Mouse (Mus musculus) CH12.LX (cell line): Measurements from ENCODE around the gene Cgas. TPM values are rescaled to one million over a fixed set of nuclear protein-coding genes. Genes with fewer than 3 reads are reported as not detected.

Experiments
- DNase-seq: peaks from one replicate; pipeline ENCODE4 v3.0.0-alpha.2; 2013; ENCODE audit errors: extremely low read depth
- H3K27ac ChIP-seq: 2 replicates; pipeline ENCODE4 v1.5.1; 2012; ENCODE audit warnings: low read depth, mild to moderate bottlenecking, control low read depth, moderate library complexity; ENCODE audit not compliant: insufficient read depth
- H3K27me3 ChIP-seq: replicated peaks from 2 replicates; pipeline ENCODE3; 2012; ENCODE audit warnings: inconsistent platforms
- H3K36me3 ChIP-seq, 2 experiments: replicated peaks in 1 of 2; 2 replicates each; pipeline versions ENCODE3 to v1.6.1; 2012; ENCODE audit warnings: inconsistent platforms in 1 of 2, low read length in 1 of 2, mild to moderate bottlenecking in 1 of 2, mixed read lengths in 1 of 2, moderate library complexity in 1 of 2; ENCODE audit not compliant: control insufficient read depth in 1 of 2, insufficient read depth in 1 of 2
- H3K4me1 ChIP-seq, 2 experiments: 2 replicates each; pipeline ENCODE4 v1.6.1; 2012; ENCODE audit warnings: inconsistent platforms in 1 of 2, moderate library complexity in 1 of 2; ENCODE audit not compliant: insufficient read depth in 2 of 2, control insufficient read depth in 1 of 2
- H3K4me2 ChIP-seq: 2 replicates; pipeline ENCODE4 v1.6.1; 2012; ENCODE audit warnings: low read depth, mild to moderate bottlenecking, control low read depth; ENCODE audit not compliant: poor library complexity, insufficient read depth, severe bottlenecking
- H3K4me3 ChIP-seq, 3 experiments: fragments of 150-350 bp in 1 of 3; sonication (generic) in 1 of 3; replicated peaks in 1 of 3; 2 replicates each; pipeline versions ENCODE3 to v1.5.1; 2011 to 2012; ENCODE audit warnings: low read depth in 2 of 3, low read length in 2 of 3, mild to moderate bottlenecking in 2 of 3, moderate library complexity in 2 of 3, control low read depth in 1 of 3, improper control_type of control experiment in 1 of 3, inconsistent platforms in 1 of 3, mixed read lengths in 1 of 3; ENCODE audit not compliant: poor library complexity in 1 of 3
- H3K79me2 ChIP-seq: replicated peaks from 2 replicates; pipeline ENCODE4 v1.6.1; 2012; ENCODE audit warnings: mild to moderate bottlenecking, moderate library complexity; ENCODE audit not compliant: control insufficient read depth, poor library complexity, insufficient read depth, severe bottlenecking; ENCODE audit errors: extremely low read depth
- H3K9ac ChIP-seq: 2 replicates; pipeline ENCODE4 v1.6.1; 2012; ENCODE audit warnings: low read depth, mild to moderate bottlenecking, control low read depth, moderate library complexity; ENCODE audit not compliant: insufficient read depth
- H3K9me3 ChIP-seq: replicated peaks from 2 replicates; pipeline ENCODE3; 2012; ENCODE audit warnings: low read length, inconsistent platforms, mixed read lengths
- BHLHE40 ChIP-seq: IDR thresholded peaks from 2 replicates; pipeline ENCODE4 v1.6.1; 2011; ENCODE audit warnings: mild to moderate bottlenecking, low read depth, low read length, improper control_type of control experiment
- CHD1 ChIP-seq: IDR thresholded peaks from 2 replicates; pipeline ENCODE4 v1.6.1; 2012; ENCODE audit warnings: low read depth, low read length, improper control_type of control experiment, inconsistent platforms
- CHD2 ChIP-seq: IDR thresholded peaks from 2 replicates; pipeline ENCODE4 v1.6.1; 2011; ENCODE audit warnings: low read length, improper control_type of control experiment
- CTCF ChIP-seq, 2 experiments: IDR thresholded peaks in 1 of 2; conservative IDR thresholded peaks in 1 of 2; 2 replicates each; pipeline ENCODE4 v1.5.1; 2011 to 2012; ENCODE audit warnings: low read depth in 2 of 2, low read length in 2 of 2, improper control_type of control experiment in 1 of 2, inconsistent platforms in 1 of 2, mild to moderate bottlenecking in 1 of 2, moderate library complexity in 1 of 2
- E2F4 ChIP-seq: IDR thresholded peaks from 2 replicates; pipeline ENCODE4 v1.6.1; 2011; ENCODE audit warnings: low read depth, low read length, improper control_type of control experiment; ENCODE audit not compliant: insufficient replicate concordance
- ELF1 ChIP-seq: IDR thresholded peaks from 2 replicates; pipeline ENCODE4 v1.6.1; 2014; ENCODE audit warnings: low read depth, mild to moderate bottlenecking, inconsistent platforms, low read length, improper control_type of control experiment
- EP300 ChIP-seq: IDR thresholded peaks from 2 replicates; pipeline ENCODE4 v1.6.1; 2011; ENCODE audit warnings: low read length, improper control_type of control experiment
- ETS1 ChIP-seq: conservative IDR thresholded peaks from 2 replicates; pipeline ENCODE4 v1.6.1; 2012; ENCODE audit warnings: low read depth, mild to moderate bottlenecking, inconsistent platforms, low read length, improper control_type of control experiment, moderate library complexity
- GABPA ChIP-seq: IDR thresholded peaks from 2 replicates; pipeline ENCODE4 v1.6.1; 2012; ENCODE audit warnings: low read depth, low read length, improper control_type of control experiment, inconsistent platforms; ENCODE audit not compliant: insufficient replicate concordance
- HCFC1 ChIP-seq: IDR thresholded peaks from 2 replicates; pipeline ENCODE4 v1.6.1; 2012; ENCODE audit warnings: low read depth, mild to moderate bottlenecking, inconsistent platforms, low read length, improper control_type of control experiment
- IRF4 ChIP-seq: IDR thresholded peaks from 2 replicates; pipeline ENCODE4 v1.6.1; 2014; ENCODE audit warnings: low read depth, mild to moderate bottlenecking, inconsistent platforms, low read length, improper control_type of control experiment
- JUN ChIP-seq: IDR thresholded peaks from 2 replicates; pipeline ENCODE4 v1.6.1; 2011; ENCODE audit warnings: low read depth, mild to moderate bottlenecking, low read length, improper control_type of control experiment, moderate library complexity; ENCODE audit not compliant: insufficient read depth
- JUND ChIP-seq: conservative IDR thresholded peaks from 2 replicates; pipeline ENCODE4 v1.6.1; 2011; ENCODE audit warnings: low read depth, low read length, improper control_type of control experiment
- KAT2A ChIP-seq: IDR thresholded peaks from 2 replicates; pipeline ENCODE4 v1.6.1; 2012; ENCODE audit warnings: low read length, improper control_type of control experiment, inconsistent platforms; ENCODE audit not compliant: insufficient replicate concordance
- MAFK ChIP-seq: IDR thresholded peaks from 2 replicates; pipeline ENCODE4 v1.6.1; 2011; ENCODE audit warnings: low read length, improper control_type of control experiment; ENCODE audit not compliant: insufficient replicate concordance
- MAX ChIP-seq: IDR thresholded peaks from 2 replicates; pipeline ENCODE4 v1.6.1; 2011; ENCODE audit warnings: low read length, improper control_type of control experiment
- MAZ ChIP-seq: IDR thresholded peaks from 2 replicates; pipeline ENCODE4 v1.6.1; 2012; ENCODE audit warnings: low read depth, mild to moderate bottlenecking, inconsistent platforms, low read length, improper control_type of control experiment, moderate library complexity
- MEF2A ChIP-seq: IDR thresholded peaks from 2 replicates; pipeline ENCODE4 v1.6.1; 2014; ENCODE audit warnings: low read depth, mild to moderate bottlenecking, inconsistent platforms, low read length, improper control_type of control experiment, borderline replicate concordance
- MXI1 ChIP-seq: IDR thresholded peaks from 2 replicates; pipeline ENCODE4 v1.6.1; 2011; ENCODE audit warnings: mild to moderate bottlenecking, low read depth, low read length, improper control_type of control experiment
- MYC ChIP-seq: IDR thresholded peaks from 2 replicates; pipeline ENCODE4 v1.6.1; 2011; ENCODE audit warnings: low read depth, mild to moderate bottlenecking, improper control_type of control experiment, low read length
- NELFE ChIP-seq: IDR thresholded peaks from 2 replicates; pipeline ENCODE4 v1.6.1; 2011; ENCODE audit warnings: low read depth, low read length, improper control_type of control experiment
- NRF1 ChIP-seq: IDR thresholded peaks from 2 replicates; pipeline ENCODE4 v1.6.1; 2014; ENCODE audit warnings: low read depth, mild to moderate bottlenecking, inconsistent platforms, low read length, improper control_type of control experiment, moderate library complexity
- PAX5 ChIP-seq: IDR thresholded peaks from 2 replicates; pipeline ENCODE4 v1.6.1; 2012; ENCODE audit warnings: low read length, inconsistent platforms, mixed read lengths
- POLR2A ChIP-seq: IDR thresholded peaks from 2 replicates; pipeline ENCODE4 v1.6.1; 2011; ENCODE audit warnings: low read depth, mild to moderate bottlenecking, improper control_type of control experiment, low read length
- POLR2AphosphoS2 ChIP-seq: IDR thresholded peaks from 2 replicates; pipeline ENCODE4 v1.6.1; 2011; ENCODE audit warnings: low read depth, low read length, improper control_type of control experiment
- RAD21 ChIP-seq: IDR thresholded peaks from 2 replicates; pipeline ENCODE4 v1.6.1; 2011; ENCODE audit warnings: low read depth, mild to moderate bottlenecking, low read length, improper control_type of control experiment, moderate library complexity
- RCOR1 ChIP-seq: conservative IDR thresholded peaks from 2 replicates; pipeline ENCODE4 v1.6.1; 2012; ENCODE audit warnings: low read depth, mild to moderate bottlenecking, inconsistent platforms, low read length, improper control_type of control experiment
- SIN3A ChIP-seq: IDR thresholded peaks from 2 replicates; pipeline ENCODE4 v1.6.1; 2012; ENCODE audit warnings: low read length, improper control_type of control experiment, inconsistent platforms
- SMC3 ChIP-seq: IDR thresholded peaks from 2 replicates; pipeline ENCODE4 v1.6.1; 2011; ENCODE audit warnings: low read depth, low read length, improper control_type of control experiment
- TBP ChIP-seq: conservative IDR thresholded peaks from 2 replicates; pipeline ENCODE4 v1.6.1; 2011; ENCODE audit warnings: low read depth, low read length, improper control_type of control experiment
- TCF12 ChIP-seq: IDR thresholded peaks from 2 replicates; pipeline ENCODE4 v1.6.1; 2014; ENCODE audit warnings: low read depth, mild to moderate bottlenecking, inconsistent platforms, low read length, improper control_type of control experiment
- UBTF ChIP-seq: IDR thresholded peaks from 2 replicates; pipeline ENCODE4 v1.6.1; 2012; ENCODE audit warnings: low read depth, mild to moderate bottlenecking, inconsistent platforms, low read length, improper control_type of control experiment, moderate library complexity
- USF1 ChIP-seq: IDR thresholded peaks from 2 replicates; pipeline ENCODE4 v1.6.1; 2014; ENCODE audit warnings: low read depth, mild to moderate bottlenecking, inconsistent platforms, low read length, improper control_type of control experiment
- USF2 ChIP-seq: conservative IDR thresholded peaks from 2 replicates; pipeline ENCODE4 v1.6.1; 2011; ENCODE audit warnings: low read depth, low read length, improper control_type of control experiment
- ZC3H11A ChIP-seq: IDR thresholded peaks from 2 replicates; pipeline ENCODE4 v1.6.1; 2012; ENCODE audit warnings: low read depth, mild to moderate bottlenecking, inconsistent platforms, low read length, improper control_type of control experiment
- ZKSCAN1 ChIP-seq: IDR thresholded peaks from 2 replicates; pipeline ENCODE4 v1.6.1; 2012; ENCODE audit warnings: low read depth, inconsistent platforms, low read length, improper control_type of control experiment, borderline replicate concordance
- ZMIZ1 ChIP-seq: IDR thresholded peaks from 2 replicates; pipeline ENCODE4 v1.6.1; 2012; ENCODE audit warnings: low read depth, mild to moderate bottlenecking, inconsistent platforms, low read length, improper control_type of control experiment
- ZNF384 ChIP-seq: IDR thresholded peaks from 2 replicates; pipeline ENCODE4 v1.6.1; 2012; ENCODE audit warnings: low read depth, low read length, improper control_type of control experiment, inconsistent platforms
- dilution Hi-C: fragments of 300-500 bp; cut with MboI; formaldehyde crosslinking; loops from 2 replicates; pipeline ENCODE4 v1.14.3; 2020; ENCODE audit warnings: low sequenced_read_pairs; ENCODE audit not compliant: extremely low pct_unique_long_range_greater_than_20kb, extremely low pct_ligation_motif_present
- in situ Hi-C: fragments of 300-500 bp; cut with MboI; formaldehyde crosslinking; loops from 3 replicates; pipeline ENCODE4 v1.14.3; 2019; ENCODE audit warnings: low sequenced_read_pairs, low pct_ligation_motif_present, low pct_unique_long_range_greater_than_20kb, mixed read lengths
- polyA plus RNA-seq: library from polyadenylated mRNA; unstranded; fragments of >175 nt; gene quantifications from 2 replicates; pipeline ENCODE4 v1.2.1, GENCODE M21; 2012; ENCODE audit warnings: low read depth; ENCODE audit not compliant: insufficient read length
- total RNA-seq, 2 experiments: library from RNA; depleted of rRNA; stranded (reverse); fragments of 300-350 nt in 1 of 2; fragments of >200 nt in 1 of 2; gene quantifications; 2 replicates each; pipeline ENCODE4 v1.2.3; 2012 to 2014

Gene Cgas
- total and polyA plus RNA-seq, 3 experiments: not detected

DNA sequence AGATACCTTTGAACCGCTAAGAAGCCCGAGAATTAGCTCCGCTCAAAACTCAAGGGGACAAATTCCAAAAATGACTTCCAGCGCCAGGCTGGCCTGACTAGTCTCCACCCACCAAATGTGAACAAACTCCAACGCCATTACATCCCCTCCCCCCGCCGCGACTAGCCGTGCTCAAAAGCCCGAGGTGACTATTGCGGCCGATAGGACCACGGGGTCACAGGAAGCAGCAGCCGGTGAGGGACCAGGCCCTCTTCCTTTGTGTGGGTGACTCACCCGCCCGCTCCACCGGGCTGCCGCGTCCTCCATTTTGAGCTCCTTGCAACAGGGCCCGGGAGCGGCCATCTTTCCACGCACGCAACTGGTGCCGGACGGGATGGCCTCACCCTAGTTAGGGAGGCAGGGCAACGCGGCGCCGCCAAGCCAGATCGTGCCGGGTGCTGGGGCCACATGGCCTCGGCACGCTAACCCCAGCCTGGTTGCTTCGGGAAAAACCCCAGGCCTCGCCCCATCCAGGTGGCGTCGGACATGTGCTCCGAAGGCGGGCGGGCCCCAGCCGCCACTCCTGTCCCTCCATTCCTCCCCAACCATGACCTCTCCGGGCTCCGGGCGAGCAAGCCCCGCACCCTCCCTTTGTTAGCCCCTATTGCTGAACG is 37.8 kb upstream of the Cgas start:
- Histone ChIP-seq H3K9ac (peak overlapping the region; percentile 99), H3K9me3 (no peaks in the 10 kb centered on the region), H3K27ac (peak overlapping the region; percentile 96), H3K79me2 (peaks cover 30% of the 10 kb centered on the region), H3K4me2 (no peak overlapping the region), H3K4me3 (peak overlapping the region; percentile 83 to 99 (median 98)), H3K4me1 (peaks cover 0 to 31% of the 10 kb centered on the region in 2 experiments; a peak in 2 of 4 replicates), H3K36me3 (peaks cover 41% of the 10 kb centered on the region in 2 experiments), H3K27me3 (no peaks in the 10 kb centered on the region)
- peak; percentile 73 for DNase-seq
- TF ChIP-seq GABPA (no peak), ZKSCAN1 (no peak), RAD21 (no peak), ZMIZ1 (no peak; the same call in 1 of the 2 replicates), TCF12 (peak; percentile 67), ETS1 (0 out of 2 replicates have a peak, but pooled peaks have one; percentile 19), ZNF384 (no peak), SIN3A (peak; percentile 84; the same call in 1 of the 2 replicates), RCOR1 (peak; percentile 55; the same call in 1 of the 2 replicates), USF2 (no peak), USF1 (no peak), TBP (no peak), JUND (no peak), JUN (no peak), CHD1 (peak; percentile 64; the same call in 1 of the 2 replicates), NELFE (peak; percentile 38; the same call in 1 of the 2 replicates), NRF1 (peak; percentile 54), UBTF (peak; percentile 29; the same call in 1 of the 2 replicates), MYC (peak; percentile 80), MAFK (no peak), MXI1 (peak; percentile 82; the same call in 1 of the 2 replicates), E2F4 (no peak), IRF4 (peak; percentile 24; the same call in 1 of the 2 replicates), EP300 (no peak), SMC3 (peak; percentile 6; the same call in 1 of the 2 replicates), KAT2A (peak; percentile 43; the same call in 1 of the 2 replicates), HCFC1 (peak; percentile 12; the same call in 1 of the 2 replicates), MAZ (peak; percentile 52; the same call in 1 of the 2 replicates), POLR2AphosphoS2 (peak; percentile 89), POLR2A (peak; percentile 47; the same call in 1 of the 2 replicates), ELF1 (peak; percentile 37; the same call in 1 of the 2 replicates), BHLHE40 (no peak), CTCF (conservative IDR thresholded peaks at IDR 0.05 in 1 of 2, IDR thresholded peaks at IDR 0.05 in 1 of 2; ENCODE audit: low read depth in 2 of 2, low read length in 2 of 2) (no peak), PAX5 (no peak), MEF2A (0 out of 2 replicates have a peak, but pooled peaks have one; percentile 3), MAX (peak; percentile 66), ZC3H11A (no peak), CHD2 (peak; percentile 52; the same call in 1 of the 2 replicates)
- in situ Hi-C loops: no loop called here
- dilution Hi-C loops: no loop called here
